Mouse (Mus musculus): ENCODE data around the gene Uqcrh. TPM values are rescaled to one million over a fixed set of nuclear protein-coding genes. Genes with fewer than 3 reads are reported as not detected.

The Uqcrh gene
- 455 and 456 TPM in 2 replicates for polyA plus RNA-seq (2014; fragmentation: Nextera tagmentation; extraction: Ambion mirVana)

- no peaks in the 10 kb centered on the region for H3K36me3 ChIP-seq (ENCODE audit: control insufficient read depth, insufficient read depth, low read length)
- ATAC-seq (ENCODE audit: insufficient read depth, low FRiP score, low TSS enrichment), result peak; percentile 92
Observed at GRCm38 (mm10) chr4:116074861-116075620, at the start of gene Uqcrh, which contains the start of gene Lrrc41. TSS of gene Uqcrh (minus strand) at chr4:116075071. TSS of gene Lrrc41 (plus strand) at chr4:116075269.

DNA sequence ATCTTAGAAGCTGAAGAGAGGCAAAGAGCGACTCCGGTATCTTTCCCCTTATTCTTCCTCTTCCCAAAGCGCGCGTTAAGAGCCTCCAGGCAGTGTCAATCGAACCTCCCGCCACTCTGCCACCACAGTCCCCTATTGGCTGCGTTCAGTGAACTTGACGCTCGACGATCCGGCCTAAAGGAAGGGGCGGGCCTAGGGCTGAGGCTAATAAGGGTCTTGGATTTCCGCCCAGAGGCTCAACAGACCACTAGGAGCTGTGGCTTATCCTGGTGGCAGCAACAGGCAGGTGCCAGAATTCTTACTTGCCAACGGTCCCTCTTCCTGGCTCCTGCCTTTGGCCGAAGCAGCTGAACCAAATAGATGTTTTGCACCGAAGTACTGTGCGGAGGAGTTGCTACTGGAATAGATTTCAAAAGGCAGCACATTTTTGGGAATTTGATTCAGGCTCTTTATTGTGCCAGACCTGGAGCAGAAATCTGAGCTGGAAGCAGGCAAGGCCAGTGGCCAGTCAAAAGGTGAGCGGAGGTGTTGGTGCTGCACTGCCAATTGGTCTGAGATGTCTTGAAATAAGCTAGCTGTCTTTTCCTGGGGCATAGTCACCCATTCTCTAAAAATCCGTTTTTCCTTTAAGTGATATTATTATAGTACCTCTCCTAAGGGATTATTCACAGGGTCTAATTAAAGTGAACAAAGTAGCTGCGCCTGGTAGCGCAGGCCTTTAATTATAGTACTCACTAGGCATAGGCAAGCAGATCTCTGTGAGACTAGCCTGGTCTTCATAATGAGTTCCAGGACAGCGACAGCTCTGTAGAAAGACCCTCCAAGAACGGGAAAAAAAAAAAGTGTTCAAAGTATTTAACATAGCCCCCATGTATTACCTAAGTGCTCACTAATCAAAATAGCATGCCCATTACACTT is 49.0 kb upstream of the Uqcrh start, which contains the start of the genes Rad54l and Pomgnt1:
Gene Rad54l, minus strand, starts transcription at position 89 of the 918 bp plus-strand sequence.
Gene Pomgnt1, plus strand, starts transcription at position 239 of the 918 bp plus-strand sequence.
- no peak within 1 kb of the TSS for H3K27ac ChIP-seq (ENCODE audit: low read depth, low read length)
- H3K4me3 ChIP-seq (ENCODE audit: low read depth, low read length), result peak within 1 kb of the TSS; percentile 58
- peaks cover 5% of the 10 kb centered on the region for H3K4me1 ChIP-seq (ENCODE audit: control insufficient read depth, insufficient read depth, low read length)
- WGBS, result 7% methylated on average over 24 of the region's 24 CpGs
- peak within 1 kb of the TSS; percentile 61 for H3K9ac ChIP-seq (ENCODE audit: low read length)
- H3K36me3 ChIP-seq (ENCODE audit: control insufficient read depth, insufficient read depth, low read length), result no peaks in the 10 kb centered on the region
- no peaks in the 10 kb centered on the region for H3K27me3 ChIP-seq (ENCODE audit: control insufficient read depth, insufficient read depth, low read length)
- H3K4me2 ChIP-seq (ENCODE audit: low read depth), result peak within 1 kb of the TSS; percentile 82
- ATAC-seq (ENCODE audit: insufficient read depth, low FRiP score, low TSS enrichment) (peak; percentile 99), DNase-seq (ENCODE audit: low spot score) (peak; percentile 92)
- H3K9me3 ChIP-seq (ENCODE audit: control insufficient read depth, low read length), result no peaks in the 10 kb centered on the region

More at GRCm38 (mm10) chr4:116074861-116075620, at the start of gene Uqcrh, which contains the start of gene Lrrc41:
- peak within 1 kb of the TSS; percentile 98 for H3K27ac ChIP-seq (ENCODE audit: low read depth, low read length)
- peak; percentile 96 for DNase-seq (ENCODE audit: low spot score)
- H3K9ac ChIP-seq (ENCODE audit: low read length), result peak within 1 kb of the TSS; percentile 96
- no peaks in the 10 kb centered on the region for H3K9me3 ChIP-seq (ENCODE audit: control insufficient read depth, low read length)
- peak within 1 kb of the TSS; percentile 70 for H3K4me3 ChIP-seq (ENCODE audit: low read depth, low read length)
- H3K4me1 ChIP-seq (ENCODE audit: control insufficient read depth, insufficient read depth, low read length), result peaks cover 12% of the 10 kb centered on the region
- under 1% methylated on average over 55 of the region's 55 CpGs for WGBS
- no peaks in the 10 kb centered on the region for H3K27me3 ChIP-seq (ENCODE audit: control insufficient read depth, insufficient read depth, low read length)
- peak within 1 kb of the TSS; percentile 79 for H3K4me2 ChIP-seq (ENCODE audit: low read depth)

- WGBS, result 8% methylated on average over 1 of the region's 1 CpGs
- no peak for ATAC-seq (ENCODE audit: insufficient read depth, low FRiP score, low TSS enrichment)
- Histone ChIP-seq H3K9ac (ENCODE audit: low read length) (peak overlapping the region; percentile 61), H3K4me3 (ENCODE audit: low read depth, low read length) (peak overlapping the region; percentile 58), H3K4me2 (ENCODE audit: low read depth) (peak overlapping the region; percentile 82), H3K36me3 (ENCODE audit: control insufficient read depth, insufficient read depth, low read length) (no peaks in the 10 kb centered on the region), H3K4me1 (ENCODE audit: control insufficient read depth, insufficient read depth, low read length) (peaks cover 5% of the 10 kb centered on the region), H3K9me3 (ENCODE audit: control insufficient read depth, low read length) (no peaks in the 10 kb centered on the region), H3K27me3 (ENCODE audit: control insufficient read depth, insufficient read depth, low read length) (no peaks in the 10 kb centered on the region), H3K27ac (ENCODE audit: low read depth, low read length) (no peak overlapping the region)
- DNase-seq (ENCODE audit: low spot score), result no peak
Observed at GRCm38 (mm10) chr4:116122762-116123161, 47.9 kb upstream of the Uqcrh start.

- H3K27me3 ChIP-seq (ENCODE audit: control insufficient read depth, insufficient read depth, low read length), result no peaks in the 10 kb centered on the region
- no peak for DNase-seq (ENCODE audit: low spot score)
- no peak overlapping the region for H3K4me3 ChIP-seq (ENCODE audit: low read depth, low read length)
- no peaks in the 10 kb centered on the region for H3K36me3 ChIP-seq (ENCODE audit: control insufficient read depth, insufficient read depth, low read length)
- 56% methylated on average over 2 of the region's 2 CpGs for WGBS
- no peaks in the 10 kb centered on the region for H3K4me1 ChIP-seq (ENCODE audit: control insufficient read depth, insufficient read depth, low read length)
- no peaks in the 10 kb centered on the region for H3K9me3 ChIP-seq (ENCODE audit: control insufficient read depth, low read length)
- no peak overlapping the region for H3K9ac ChIP-seq (ENCODE audit: low read length)
- H3K4me2 ChIP-seq (ENCODE audit: low read depth), result no peak overlapping the region
- no peak overlapping the region for H3K27ac ChIP-seq (ENCODE audit: low read depth, low read length)
- ATAC-seq (ENCODE audit: insufficient read depth, low FRiP score, low TSS enrichment), result no peak
Observed at GRCm38 (mm10) chr4:116111486-116111885, 36.6 kb upstream of the Uqcrh start.

DNA sequence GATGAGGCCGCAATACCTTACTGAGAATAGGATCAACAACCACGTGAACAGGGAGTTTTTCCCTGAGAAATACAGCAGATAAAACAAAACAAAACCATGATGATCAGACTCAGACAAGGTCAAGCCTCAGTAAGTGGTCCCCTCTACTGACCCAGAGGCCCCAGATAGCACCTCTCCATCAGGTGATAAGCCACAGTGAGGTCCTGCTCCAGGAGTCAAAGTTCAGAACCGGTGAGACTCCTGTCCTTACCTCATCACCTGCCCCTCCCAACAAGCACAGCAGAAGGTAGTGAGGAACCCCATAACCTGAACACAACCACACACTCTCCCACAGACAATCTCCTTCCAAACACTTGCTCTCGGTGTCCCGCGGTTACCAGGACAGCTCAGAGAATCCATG is 35.8 kb upstream of the Uqcrh start:
- Histone ChIP-seq H3K9ac (ENCODE audit: low read length) (no peak overlapping the region), H3K4me3 (ENCODE audit: low read depth, low read length) (no peak overlapping the region), H3K36me3 (ENCODE audit: control insufficient read depth, insufficient read depth, low read length) (no peaks in the 10 kb centered on the region), H3K4me1 (ENCODE audit: control insufficient read depth, insufficient read depth, low read length) (no peaks in the 10 kb centered on the region), H3K4me2 (ENCODE audit: low read depth) (no peak overlapping the region), H3K9me3 (ENCODE audit: control insufficient read depth, low read length) (no peaks in the 10 kb centered on the region), H3K27ac (ENCODE audit: low read depth, low read length) (no peak overlapping the region), H3K27me3 (ENCODE audit: control insufficient read depth, insufficient read depth, low read length) (no peaks in the 10 kb centered on the region)
- ATAC-seq (ENCODE audit: insufficient read depth, low FRiP score, low TSS enrichment), result no peak
- WGBS, result 95% methylated on average over 6 of the region's 6 CpGs
- DNase-seq (ENCODE audit: low spot score), result no peak

- ATAC-seq (ENCODE audit: insufficient read depth, low FRiP score, low TSS enrichment) (no peak), DNase-seq (ENCODE audit: low spot score) (no peak)
- Histone ChIP-seq H3K27me3 (ENCODE audit: control insufficient read depth, insufficient read depth, low read length) (no peaks in the 10 kb centered on the region), H3K4me2 (ENCODE audit: low read depth) (no peak overlapping the region), H3K4me1 (ENCODE audit: control insufficient read depth, insufficient read depth, low read length) (no peaks in the 10 kb centered on the region), H3K9me3 (ENCODE audit: control insufficient read depth, low read length) (no peaks in the 10 kb centered on the region), H3K36me3 (ENCODE audit: control insufficient read depth, insufficient read depth, low read length) (peaks cover 15% of the 10 kb centered on the region), H3K4me3 (ENCODE audit: low read depth, low read length) (no peak overlapping the region), H3K27ac (ENCODE audit: low read depth, low read length) (no peak overlapping the region), H3K9ac (ENCODE audit: low read length) (no peak overlapping the region)
- WGBS, result 94% methylated on average over 5 of the region's 5 CpGs
Observed at GRCm38 (mm10) chr4:116105278-116105677, 30.4 kb upstream of the Uqcrh start.

DNA sequence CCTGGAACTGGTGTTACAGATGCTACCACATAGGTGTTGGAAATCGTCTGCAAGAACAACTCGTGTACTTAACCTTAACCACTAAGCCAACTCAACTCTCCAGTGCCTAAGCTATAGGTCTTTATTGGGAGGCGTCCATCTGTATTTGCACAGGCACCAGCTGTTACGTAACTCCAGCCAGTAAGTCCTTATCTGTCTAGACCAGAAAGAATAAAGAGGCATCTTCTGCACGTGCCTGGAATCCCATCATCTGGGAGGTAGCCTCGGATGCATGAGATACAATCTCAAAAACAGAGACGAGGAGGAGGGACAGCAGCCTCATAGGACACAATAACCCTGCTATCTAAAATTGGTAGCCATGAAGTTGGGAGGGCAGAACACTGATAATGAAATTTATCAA is 26.1 kb upstream of the Uqcrh start:
- H3K4me3 ChIP-seq (ENCODE audit: low read depth, low read length), result no peak overlapping the region
- H3K4me1 ChIP-seq (ENCODE audit: control insufficient read depth, insufficient read depth, low read length), result no peaks in the 10 kb centered on the region
- peaks cover 30% of the 10 kb centered on the region for H3K36me3 ChIP-seq (ENCODE audit: control insufficient read depth, insufficient read depth, low read length)
- H3K27ac ChIP-seq (ENCODE audit: low read depth, low read length), result no peak overlapping the region
- H3K9ac ChIP-seq (ENCODE audit: low read length), result no peak overlapping the region
- no peak for ATAC-seq (ENCODE audit: insufficient read depth, low FRiP score, low TSS enrichment)
- H3K9me3 ChIP-seq (ENCODE audit: control insufficient read depth, low read length), result no peaks in the 10 kb centered on the region
- H3K27me3 ChIP-seq (ENCODE audit: control insufficient read depth, insufficient read depth, low read length), result no peaks in the 10 kb centered on the region
- no peak for DNase-seq (ENCODE audit: low spot score)
- H3K4me2 ChIP-seq (ENCODE audit: low read depth), result no peak overlapping the region
- 87% methylated on average over 7 of the region's 7 CpGs for WGBS

DNA sequence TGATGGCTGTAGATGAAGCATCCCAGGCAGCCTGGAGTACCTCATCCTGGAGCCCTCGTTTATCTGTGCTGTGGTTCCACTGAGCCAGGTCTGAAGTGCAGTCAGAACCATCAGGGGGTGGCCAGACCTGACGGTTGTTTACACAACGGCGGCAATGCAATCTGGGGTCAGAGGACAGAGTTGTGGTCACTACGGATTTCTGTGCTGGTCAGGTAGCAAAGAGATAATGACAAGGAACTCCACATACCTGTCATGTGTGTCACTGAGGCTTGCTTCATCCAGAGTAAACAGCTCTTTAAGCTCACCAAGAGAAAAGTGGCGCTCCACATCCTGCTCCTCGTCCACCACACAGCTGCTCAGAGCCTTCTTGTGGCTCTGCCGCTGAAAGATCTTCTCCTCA is 22.3 kb upstream of the Uqcrh start:
- Histone ChIP-seq H3K4me3 (ENCODE audit: low read depth, low read length) (no peak overlapping the region), H3K9ac (ENCODE audit: low read length) (no peak overlapping the region), H3K9me3 (ENCODE audit: control insufficient read depth, low read length) (no peaks in the 10 kb centered on the region), H3K4me1 (ENCODE audit: control insufficient read depth, insufficient read depth, low read length) (no peaks in the 10 kb centered on the region), H3K27ac (ENCODE audit: low read depth, low read length) (no peak overlapping the region), H3K36me3 (ENCODE audit: control insufficient read depth, insufficient read depth, low read length) (peaks cover 30% of the 10 kb centered on the region), H3K4me2 (ENCODE audit: low read depth) (no peak overlapping the region), H3K27me3 (ENCODE audit: control insufficient read depth, insufficient read depth, low read length) (no peaks in the 10 kb centered on the region)
- ATAC-seq (ENCODE audit: insufficient read depth, low FRiP score, low TSS enrichment) (no peak), DNase-seq (ENCODE audit: low spot score) (no peak)
- 86% methylated on average over 8 of the region's 8 CpGs for WGBS

All from neural tube, embryonic 11.5 days (tissue).